Mouse (Mus musculus) limb, embryonic 11.5 days (tissue): ENCODE measurements around the gene Atp1b3. TPM values are rescaled to one million over a fixed set of nuclear protein-coding genes. Genes with fewer than 3 reads are reported as not detected.
"Not testable (repeated sequence)": the region's sequence is repeated elsewhere in the genome, so short reads cannot be mapped to it uniquely, and the experiment has no call there.

Source experiments
- ATAC-seq: fragments of 200-750 bp; cut with Nextera tagmentation; 2 replicates; pipeline ENCODE4 v1.8.0; 2017; ENCODE audit warnings: low read depth; ENCODE audit not compliant: insufficient number of reproducible peaks, low FRiP score, low TSS enrichment
- DNase-seq: peaks from one replicate; pipeline ENCODE4 v3.0.0-alpha.2; 2015; ENCODE audit warnings: low spot score
- H3K27ac ChIP-seq: fragments of 300-500 bp; sonication (generic); replicated peaks from 2 replicates; pipeline ENCODE4 v1.5.1; 2014; ENCODE audit warnings: low read depth, mild to moderate bottlenecking, low read length
- H3K27me3 ChIP-seq: fragments of 300-500 bp; sonication (generic); 2 replicates; pipeline ENCODE4 v1.6.1; 2014; ENCODE audit warnings: mild to moderate bottlenecking, low read length, mixed read lengths; ENCODE audit not compliant: control insufficient read depth, insufficient read depth
- H3K36me3 ChIP-seq: fragments of 300-500 bp; sonication (generic); 2 replicates; pipeline ENCODE4 v1.6.1; 2014; ENCODE audit warnings: mild to moderate bottlenecking, low read length, moderate library complexity, mixed read lengths; ENCODE audit not compliant: control insufficient read depth, insufficient read depth
- H3K4me1 ChIP-seq: fragments of 300-500 bp; sonication (generic); 2 replicates; pipeline ENCODE4 v1.6.1; 2014; ENCODE audit warnings: low read length, mixed read lengths; ENCODE audit not compliant: control insufficient read depth, insufficient read depth
- H3K4me2 ChIP-seq: fragments of 300-500 bp; sonication (generic); 2 replicates; pipeline ENCODE4 v1.6.1; 2014; ENCODE audit warnings: low read depth, mild to moderate bottlenecking, moderate library complexity; ENCODE audit not compliant: severe bottlenecking
- H3K4me3 ChIP-seq: fragments of 300-500 bp; sonication (generic); 2 replicates; pipeline ENCODE4 v1.5.1; 2014; ENCODE audit warnings: low read depth, low read length
- H3K9ac ChIP-seq: fragments of 300-500 bp; sonication (generic); 2 replicates; pipeline ENCODE4 v1.6.1; 2014; ENCODE audit warnings: mild to moderate bottlenecking, low read length
- H3K9me3 ChIP-seq: fragments of 300-500 bp; sonication (generic); 2 replicates; pipeline ENCODE4 v1.6.1; 2016; ENCODE audit warnings: low read length; ENCODE audit not compliant: control insufficient read depth
- WGBS: fragments of 180-500 bp; shearing (Covaris S2); extraction: QIAGEN DNeasy Blood & Tissue Kit; methylation state at CpG from one replicate; pipeline ENCODE4 v1.1.7; 2014; 5-methylcytosine and 5-hydroxymethylcytosine counted together
- polyA plus RNA-seq: library from polyadenylated mRNA; unstranded; fragments of >200 nt; fragmentation: Nextera tagmentation; extraction: Ambion mirVana; gene quantifications from 2 replicates; pipeline ENCODE4 v1.2.1, GENCODE M21; 2014

Gene Atp1b3
- polyA plus RNA-seq, 1 experiment from 2014 or later = 154 TPM

DNA sequence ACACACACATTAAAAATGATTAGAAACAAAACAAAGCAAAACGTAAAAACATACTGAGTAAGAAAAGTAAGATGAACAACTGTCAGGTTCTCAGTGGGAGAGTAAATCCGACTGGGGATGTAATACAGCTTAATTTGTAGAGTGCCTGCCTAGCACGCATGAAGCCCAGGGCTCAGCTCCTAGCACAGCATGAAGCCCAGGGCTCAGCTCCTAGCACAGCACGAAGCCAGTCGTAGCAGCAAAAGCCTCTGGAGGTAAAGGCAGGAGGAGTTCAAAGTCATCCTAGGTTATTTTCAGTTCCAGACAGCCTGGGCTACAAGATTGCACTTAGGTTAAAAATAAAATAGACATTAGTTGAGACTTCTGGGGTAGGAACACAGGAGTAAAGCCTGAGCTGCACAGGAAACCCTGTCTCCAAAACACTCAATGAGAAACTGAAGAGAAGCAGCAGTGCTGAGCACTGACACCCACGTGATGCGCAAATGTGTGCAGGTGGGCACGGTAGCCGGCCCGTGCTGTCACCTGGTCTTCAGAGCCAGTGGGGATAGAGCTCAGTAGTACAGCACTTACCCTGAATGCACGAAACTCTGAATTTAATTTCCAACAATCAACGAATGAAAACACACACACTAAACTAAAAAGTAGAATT, 11.0 kb downstream of the Atp1b3 start:
- 84% methylated on average over 12 of the region's 12 CpGs for WGBS
- H3K4me3 ChIP-seq = no peak overlapping the region
- H3K27ac ChIP-seq = no peak overlapping the region
- DNase-seq (no peak), ATAC-seq (no peak)
- H3K9me3 ChIP-seq = no peaks in the 10 kb centered on the region
- H3K4me2 ChIP-seq = no peak overlapping the region
- no peaks in the 10 kb centered on the region for H3K36me3 ChIP-seq
- no peaks in the 10 kb centered on the region for H3K4me1 ChIP-seq
- H3K9ac ChIP-seq = no peak overlapping the region
- H3K27me3 ChIP-seq = no peaks in the 10 kb centered on the region

DNA sequence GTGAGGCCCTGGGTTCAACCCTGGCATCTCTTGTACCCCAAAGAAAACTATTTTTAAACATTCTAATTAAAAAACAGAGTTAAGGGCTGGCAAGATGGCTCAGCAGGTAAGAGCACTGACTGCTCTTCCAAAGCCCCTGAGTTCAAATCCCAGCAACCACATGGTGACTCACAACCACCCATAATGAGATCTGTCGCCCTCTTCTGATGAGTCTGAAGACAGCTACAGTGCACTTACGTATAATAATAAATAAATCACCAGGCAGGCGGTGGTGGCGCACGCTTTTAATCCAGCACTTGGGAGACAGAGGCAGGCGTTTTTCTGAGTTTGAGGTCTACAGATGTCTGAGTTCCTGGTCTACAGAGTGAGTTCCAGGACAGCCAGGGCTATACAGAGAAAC, 12.5 kb downstream of the Atp1b3 start:
- not testable (repeated sequence) for DNase-seq, H3K4me1 ChIP-seq, H3K9me3 ChIP-seq, H3K9ac ChIP-seq, H3K4me3 ChIP-seq, H3K36me3 ChIP-seq, H3K27ac ChIP-seq, ATAC-seq, H3K27me3 ChIP-seq, H3K4me2 ChIP-seq
- 92% methylated on average over 6 of the region's 6 CpGs for WGBS

DNA sequence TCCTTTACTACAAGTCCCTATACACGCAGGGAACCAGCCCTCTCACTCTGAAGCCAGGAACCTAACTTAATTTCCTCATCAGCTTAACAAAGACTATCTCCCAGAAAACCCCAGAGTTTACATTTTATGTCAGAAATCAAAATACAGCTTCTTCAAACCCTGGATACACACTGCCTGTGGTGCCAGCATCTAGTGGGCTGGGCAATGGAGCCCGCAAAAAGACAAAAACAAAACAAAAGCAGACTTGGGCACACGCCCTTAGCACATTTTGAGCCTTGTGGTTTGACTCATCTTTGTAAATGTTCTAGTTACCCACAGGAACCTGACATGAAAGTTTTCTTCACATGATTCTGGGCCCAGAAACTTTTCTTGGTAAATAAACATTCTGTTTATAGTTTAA, 13.8 kb downstream of the Atp1b3 start:
- Histone ChIP-seq H3K9me3 (no peaks in the 10 kb centered on the region), H3K36me3 (no peaks in the 10 kb centered on the region), H3K4me2 (no peak overlapping the region), H3K9ac (no peak overlapping the region), H3K4me3 (no peak overlapping the region), H3K4me1 (no peaks in the 10 kb centered on the region), H3K27me3 (no peaks in the 10 kb centered on the region), H3K27ac (no peak overlapping the region)
- DNase-seq (no peak), ATAC-seq (no peak)
- WGBS = 71% methylated on average over 3 of the region's 3 CpGs

DNA sequence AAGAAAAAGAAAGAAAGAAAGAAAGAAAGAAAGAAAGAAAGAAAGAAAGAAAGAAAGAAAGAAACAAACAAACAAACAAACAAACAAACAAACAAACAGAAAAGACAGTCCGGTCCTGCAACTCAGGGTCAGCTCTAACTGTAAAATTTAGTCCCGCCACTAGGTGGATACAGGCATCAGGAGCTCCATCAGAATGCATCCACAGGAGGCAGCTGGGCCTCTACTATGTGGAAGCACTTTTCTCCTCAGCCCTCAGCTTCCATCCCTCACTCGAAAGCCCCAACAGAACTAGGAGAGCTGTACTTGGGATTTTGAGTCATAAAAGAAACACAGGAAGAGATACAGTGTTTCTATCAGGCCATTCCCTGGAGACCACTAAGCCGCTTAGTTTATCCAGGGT, 14.2 kb downstream of the Atp1b3 start:
- Histone ChIP-seq H3K4me3 (no peak overlapping the region), H3K9me3 (no peaks in the 10 kb centered on the region), H3K27ac (no peak overlapping the region), H3K4me1 (no peaks in the 10 kb centered on the region), H3K36me3 (no peaks in the 10 kb centered on the region), H3K4me2 (no peak overlapping the region), H3K9ac (no peak overlapping the region), H3K27me3 (no peaks in the 10 kb centered on the region)
- ATAC-seq (no peak), DNase-seq (peak; percentile 63)
- 47% methylated on average over 4 of the region's 4 CpGs for WGBS

DNA sequence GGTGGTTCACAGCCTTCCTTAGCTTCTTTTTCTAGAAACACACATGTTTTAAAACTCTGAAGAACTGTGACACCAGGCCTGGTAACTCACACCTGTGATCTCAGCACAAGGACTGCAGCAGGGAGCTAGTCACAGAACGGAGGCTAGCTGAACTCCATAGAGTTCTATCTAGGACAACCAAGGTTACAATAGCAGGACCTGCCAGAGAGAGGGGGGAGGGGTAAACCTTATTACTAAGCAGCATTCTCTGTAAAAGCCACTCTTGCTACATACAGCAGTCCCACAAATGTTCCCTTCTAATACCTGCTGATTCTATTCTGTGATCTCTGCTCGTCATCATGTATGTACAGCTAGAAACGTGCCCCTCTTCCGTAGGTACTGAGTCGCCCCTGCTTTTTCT, 15.4 kb downstream of the Atp1b3 start:
- DNase-seq (no peak), ATAC-seq (no peak)
- H3K27ac ChIP-seq = no peak overlapping the region
- H3K9ac ChIP-seq = no peak overlapping the region
- no peaks in the 10 kb centered on the region for H3K27me3 ChIP-seq
- H3K4me1 ChIP-seq = no peaks in the 10 kb centered on the region
- WGBS = 84% methylated on average over 5 of the region's 5 CpGs
- no peaks in the 10 kb centered on the region for H3K9me3 ChIP-seq
- H3K4me3 ChIP-seq = no peak overlapping the region
- no peaks in the 10 kb centered on the region for H3K36me3 ChIP-seq
- H3K4me2 ChIP-seq = no peak overlapping the region

DNA sequence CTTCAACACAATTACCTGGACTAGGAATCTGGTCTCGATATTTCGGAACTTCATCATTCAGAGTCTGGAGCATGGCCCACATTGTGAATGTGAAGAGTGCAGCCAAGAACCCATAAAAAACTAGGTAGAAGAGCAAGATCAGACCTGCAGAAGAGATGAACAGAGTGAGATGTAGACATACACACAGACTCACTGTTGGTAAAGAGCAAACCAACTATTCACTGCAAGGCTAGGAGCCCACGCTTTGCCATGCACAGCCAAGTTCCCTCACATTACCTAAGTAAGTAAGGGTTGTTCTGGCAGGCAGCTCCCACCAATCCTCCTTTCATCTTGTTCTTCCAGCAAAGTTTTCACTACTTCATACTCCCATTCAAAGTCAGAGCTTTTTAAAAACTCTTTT, 18.5 kb downstream of the Atp1b3 start:
- peaks cover 5% of the 10 kb centered on the region; the same call in 1 of the 2 replicates for H3K36me3 ChIP-seq
- no peak overlapping the region for H3K4me2 ChIP-seq
- ATAC-seq = no peak
- no peaks in the 10 kb centered on the region for H3K27me3 ChIP-seq
- no peaks in the 10 kb centered on the region for H3K9me3 ChIP-seq
- no peak overlapping the region for H3K27ac ChIP-seq
- no peaks in the 10 kb centered on the region for H3K4me1 ChIP-seq
- DNase-seq = no peak
- no peak overlapping the region for H3K4me3 ChIP-seq
- WGBS = 95% methylated on average over 3 of the region's 3 CpGs
- H3K9ac ChIP-seq = no peak overlapping the region

DNA sequence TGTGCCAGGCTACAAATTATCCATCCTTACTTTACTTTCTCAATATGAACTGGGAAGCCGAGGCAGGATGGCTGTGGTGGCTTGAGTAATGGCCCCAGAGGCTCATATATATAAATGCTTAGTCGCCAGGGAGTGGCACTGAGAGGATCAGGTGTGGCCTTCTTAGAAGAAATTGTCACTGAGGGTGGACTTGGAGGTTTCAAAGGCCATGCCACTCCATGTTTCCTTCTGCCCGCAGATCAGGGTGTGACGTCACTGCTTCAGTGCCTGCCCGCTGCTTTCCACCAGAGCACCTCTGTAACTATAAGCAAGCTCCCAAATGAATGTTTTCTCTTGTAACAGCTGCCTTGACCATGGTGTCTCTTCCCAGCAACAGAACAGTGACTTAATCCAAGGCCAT, 33.1 kb downstream of the Atp1b3 start:
- Histone ChIP-seq H3K4me2 (no peak overlapping the region), H3K27ac (no peak overlapping the region), H3K9me3 (no peaks in the 10 kb centered on the region), H3K27me3 (no peaks in the 10 kb centered on the region), H3K4me3 (no peak overlapping the region), H3K4me1 (0 out of 2 replicates have a peak, but pooled peaks cover 4% of the 10 kb centered on the region), H3K9ac (no peak overlapping the region), H3K36me3 (peaks cover 5% of the 10 kb centered on the region; the same call in 1 of the 2 replicates)
- ATAC-seq (no peak), DNase-seq (no peak)
- 92% methylated on average over 5 of the region's 5 CpGs for WGBS

DNA sequence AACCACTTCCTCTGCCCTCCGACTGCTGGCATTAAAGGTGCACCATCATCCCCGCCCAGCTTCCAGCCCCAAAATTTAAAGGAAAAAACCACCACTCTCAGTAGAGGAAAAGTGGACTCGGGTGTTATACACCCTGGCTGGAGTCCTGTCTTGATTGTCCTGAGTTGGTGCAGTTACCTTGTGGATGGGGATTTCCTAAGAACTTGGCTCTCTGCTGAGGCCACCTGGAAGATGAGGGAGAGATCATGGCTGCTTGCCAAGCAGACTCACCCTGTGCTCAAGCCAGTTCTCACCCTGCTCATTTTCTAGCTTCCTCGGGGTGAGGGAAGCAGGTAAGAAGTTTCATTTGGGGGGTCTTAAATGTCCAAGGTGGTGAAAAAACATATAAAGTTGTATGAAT, 36.0 kb downstream of the Atp1b3 start:
- ATAC-seq (no peak), DNase-seq (no peak)
- Histone ChIP-seq H3K27ac (no peak overlapping the region), H3K9me3 (no peaks in the 10 kb centered on the region), H3K27me3 (no peaks in the 10 kb centered on the region), H3K9ac (no peak overlapping the region), H3K36me3 (no peaks in the 10 kb centered on the region), H3K4me3 (no peak overlapping the region), H3K4me2 (no peak overlapping the region), H3K4me1 (0 out of 2 replicates have a peak, but pooled peaks cover 8% of the 10 kb centered on the region)
- WGBS = 93% methylated on average over 4 of the region's 4 CpGs

DNA sequence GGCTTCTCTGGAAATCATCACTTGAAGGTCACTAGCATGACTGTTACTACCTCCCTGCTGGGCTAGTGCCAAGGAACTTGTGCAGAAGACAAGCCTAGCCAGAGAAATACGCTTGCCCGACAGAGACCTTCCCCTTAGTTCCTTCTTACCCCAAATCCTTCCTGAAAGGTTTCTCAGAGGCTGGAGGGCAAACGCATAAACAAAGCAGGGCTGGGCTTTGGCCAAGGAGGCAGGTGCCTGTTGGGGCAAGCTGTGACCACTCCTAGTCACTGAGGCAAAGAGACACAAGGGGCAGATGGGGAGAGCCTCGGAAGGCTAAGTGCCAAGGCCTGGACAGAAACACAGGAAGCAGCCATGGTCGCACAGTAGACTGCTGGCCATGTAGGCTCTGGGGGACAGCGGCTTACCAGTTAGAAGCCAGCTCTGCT, 37.7 kb downstream of the Atp1b3 start:
- Histone ChIP-seq H3K9me3 (no peaks in the 10 kb centered on the region), H3K4me3 (no peak overlapping the region), H3K27me3 (no peaks in the 10 kb centered on the region), H3K9ac (no peak overlapping the region), H3K4me2 (no peak overlapping the region), H3K27ac (0 out of 2 replicates have a peak overlapping the region, but pooled peaks have one; percentile 36), H3K4me1 (0 out of 2 replicates have a peak, but pooled peaks cover 8% of the 10 kb centered on the region), H3K36me3 (no peaks in the 10 kb centered on the region)
- ATAC-seq (no peak), DNase-seq (no peak)
- WGBS = 77% methylated on average over 6 of the region's 6 CpGs
